Mouse (Mus musculus) forebrain, postnatal 0 days (tissue): Measurements from ENCODE around the gene Tmem132b. TPM values are rescaled to one million over a fixed set of nuclear protein-coding genes. Genes with fewer than 3 reads are reported as not detected.

ENCODE experiments used
- ATAC-seq: fragments of 200-750 bp; cut with Nextera tagmentation; 2 replicates; pipeline ENCODE4 v1.8.0; 2017; ENCODE audit warnings: mild to moderate bottlenecking, moderate library complexity
- DNase-seq: peaks from one replicate; pipeline ENCODE4 v3.0.0-alpha.2; 2015
- H3K27ac ChIP-seq: fragments of 300-500 bp; sonication (generic); 2 replicates; pipeline ENCODE4 v1.5.1; 2014; ENCODE audit warnings: low read depth, mild to moderate bottlenecking, antibody characterized with exemption, low read length, moderate library complexity, mixed read lengths
- H3K27me3 ChIP-seq: fragments of 300-500 bp; sonication (generic); 2 replicates; pipeline ENCODE4 v1.6.1; 2014; ENCODE audit warnings: mild to moderate bottlenecking, low read length, mixed read lengths; ENCODE audit not compliant: insufficient read depth
- H3K36me3 ChIP-seq: fragments of 300-500 bp; sonication (generic); 2 replicates; pipeline ENCODE4 v1.6.1; 2014; ENCODE audit warnings: mild to moderate bottlenecking, moderate library complexity; ENCODE audit not compliant: insufficient read depth
- H3K4me1 ChIP-seq: fragments of 300-500 bp; sonication (generic); 2 replicates; pipeline ENCODE4 v1.6.1; 2014; ENCODE audit warnings: antibody characterized with exemption; ENCODE audit not compliant: insufficient read depth
- H3K4me2 ChIP-seq: fragments of 300-500 bp; sonication (generic); 2 replicates; pipeline ENCODE4 v1.6.1; 2014; ENCODE audit warnings: low read depth, mild to moderate bottlenecking, moderate library complexity
- H3K4me3 ChIP-seq: fragments of 300-500 bp; sonication (generic); 2 replicates; pipeline ENCODE4 v1.5.1; 2014; ENCODE audit warnings: low read depth, low read length, mixed read lengths
- H3K9ac ChIP-seq: fragments of 300-500 bp; sonication (generic); 2 replicates; pipeline ENCODE4 v1.6.1; 2014; ENCODE audit warnings: mild to moderate bottlenecking
- H3K9me3 ChIP-seq: fragments of 300-500 bp; sonication (generic); 2 replicates; pipeline ENCODE4 v1.6.1; 2016; ENCODE audit warnings: low read length
- CTCF ChIP-seq: sonication (generic); IDR thresholded peaks from 2 replicates; pipeline ENCODE4 v1.5.1; 2016; ENCODE audit warnings: antibody characterized with exemption, control low read depth, low read depth
- WGBS: fragments of 180-500 bp; shearing (Covaris S2); extraction: QIAGEN DNeasy Blood & Tissue Kit; methylation state at CpG from one replicate; pipeline ENCODE4 v1.1.7; 2014; 5-methylcytosine and 5-hydroxymethylcytosine counted together
- polyA plus RNA-seq: library from polyadenylated mRNA; unstranded; fragments of >200 nt; fragmentation: Nextera tagmentation; extraction: Ambion mirVana; gene quantifications from 2 replicates; pipeline ENCODE4 v1.2.1, GENCODE M21; 2015
- total RNA-seq: library from RNA; depleted of rRNA; stranded (reverse); fragments of >200 nt; gene quantifications from 2 replicates; pipeline ENCODE4 v1.2.3, GENCODE M21; 2014; rRNA removed

The Tmem132b gene
- total and polyA plus RNA-seq, 2 experiments from 2014 or later, result 7.8 to 48.9 TPM

DNA sequence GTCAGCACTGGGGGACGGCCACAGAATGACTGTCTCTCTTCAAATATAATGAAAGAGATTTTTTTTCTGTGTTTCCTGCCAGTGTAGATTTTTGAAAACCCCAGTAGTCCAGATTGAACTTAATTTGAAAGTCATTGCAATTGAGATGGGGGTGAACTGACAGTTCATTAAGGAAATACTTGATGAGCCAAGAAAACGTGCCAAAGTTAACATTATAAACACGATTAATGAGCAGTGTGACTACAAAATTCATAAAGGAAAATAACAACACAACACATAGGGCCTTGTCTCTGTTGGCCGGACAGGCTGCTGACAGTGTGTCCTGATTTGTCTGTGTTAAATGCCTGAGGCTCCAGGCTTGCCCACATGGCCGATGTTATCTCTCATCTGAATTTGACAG, 276.3 kb downstream of the Tmem132b start:
- WGBS, result 36% methylated on average over 5 of the region's 5 CpGs
- Histone ChIP-seq H3K4me3 (no peak overlapping the region), H3K9ac (no peak overlapping the region), H3K27ac (no peak overlapping the region), H3K4me2 (no peak overlapping the region), H3K4me1 (peaks cover 3% of the 10 kb centered on the region; the same call in 1 of the 2 replicates), H3K27me3 (no peaks in the 10 kb centered on the region), H3K36me3 (no peaks in the 10 kb centered on the region), H3K9me3 (peaks cover 4% of the 10 kb centered on the region; the same call in 1 of the 2 replicates)
- peak; percentile 25; the same call in 1 of the 2 replicates for ATAC-seq
- peak; percentile 30 for DNase-seq
- no peak for TF ChIP-seq CTCF

DNA sequence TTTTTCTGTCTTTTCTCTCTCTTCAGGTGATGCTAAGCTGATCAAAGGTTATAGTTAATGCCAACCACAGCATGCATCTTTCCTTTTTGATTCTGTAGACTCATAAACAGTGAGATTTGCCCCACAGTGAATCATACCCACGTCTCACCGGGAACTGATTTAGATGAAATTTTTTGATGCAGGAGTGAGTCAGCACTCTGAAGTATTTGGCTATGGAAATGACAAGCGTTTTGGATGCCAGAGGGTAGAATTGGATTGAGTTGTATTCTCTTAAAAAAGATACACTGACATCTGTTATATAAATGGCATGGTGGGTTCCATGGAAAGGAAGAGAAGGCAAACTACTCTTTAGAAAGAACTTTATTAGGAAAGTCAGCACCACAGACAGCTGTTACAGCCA, 297.8 kb downstream of the Tmem132b start:
- H3K4me3 ChIP-seq, result no peak overlapping the region
- no peak overlapping the region for H3K4me2 ChIP-seq
- DNase-seq, result peak; percentile 74
- H3K27me3 ChIP-seq, result no peaks in the 10 kb centered on the region
- WGBS, result 55% methylated on average over 3 of the region's 3 CpGs
- H3K27ac ChIP-seq, result no peak overlapping the region
- no peak for TF ChIP-seq CTCF
- H3K36me3 ChIP-seq, result no peaks in the 10 kb centered on the region
- H3K9me3 ChIP-seq, result no peaks in the 10 kb centered on the region
- H3K9ac ChIP-seq, result no peak overlapping the region
- no peak; the same call in 1 of the 2 replicates for ATAC-seq
- H3K4me1 ChIP-seq, result no peaks in the 10 kb centered on the region

- Histone ChIP-seq H3K27ac (no peak overlapping the region), H3K4me1 (no peaks in the 10 kb centered on the region), H3K27me3 (no peaks in the 10 kb centered on the region), H3K36me3 (no peaks in the 10 kb centered on the region), H3K9ac (no peak overlapping the region), H3K4me3 (no peak overlapping the region), H3K4me2 (no peak overlapping the region), H3K9me3 (no peaks in the 10 kb centered on the region)
- 85% methylated on average over 1 of the region's 1 CpGs for WGBS
- TF ChIP-seq CTCF, result no peak
- no peak for ATAC-seq
- no peak for DNase-seq
Measured at GRCm38 (mm10) chr5:125835890-125836289, 304.3 kb downstream of the Tmem132b start.

DNA sequence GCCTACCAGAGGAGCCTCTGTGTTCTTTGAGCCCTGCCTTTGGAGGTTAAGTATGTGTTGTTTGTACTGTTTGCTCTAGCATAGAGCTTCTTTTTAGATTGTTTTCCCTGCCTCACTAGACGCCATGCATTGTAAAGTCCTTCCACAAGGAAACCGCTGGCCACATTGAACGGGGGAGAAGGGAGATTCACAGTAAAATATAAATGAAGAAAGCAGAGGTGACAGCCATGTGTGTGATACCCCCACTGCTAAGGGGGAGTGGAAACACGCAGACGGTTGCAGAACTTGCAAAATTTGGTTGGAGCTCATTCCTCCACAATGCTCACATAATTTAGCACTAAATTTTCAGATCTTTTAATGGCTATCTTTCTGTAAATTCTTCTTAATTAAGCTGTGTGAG, 305.2 kb downstream of the Tmem132b start:
- no peak for DNase-seq
- TF ChIP-seq CTCF, result no peak
- 69% methylated on average over 5 of the region's 5 CpGs for WGBS
- Histone ChIP-seq H3K4me2 (no peak overlapping the region), H3K4me1 (no peaks in the 10 kb centered on the region), H3K27me3 (no peaks in the 10 kb centered on the region), H3K27ac (no peak overlapping the region), H3K36me3 (no peaks in the 10 kb centered on the region), H3K9ac (no peak overlapping the region), H3K4me3 (no peak overlapping the region), H3K9me3 (no peaks in the 10 kb centered on the region)
- no peak for ATAC-seq

Other genes starting within 250 kb of the Tmem132b start
- gene Scarb1, start 190.7 kb upstream of the Tmem132b start, total RNA-seq, result 45.2 and 52.7 TPM in 2 replicates
- gene Scarb1, start 190.7 kb upstream of the Tmem132b start, polyA plus RNA-seq, result 53.5 and 55.9 TPM in 2 replicates
- 1.00 TPM in 1 of 2 replicates, not detected in the other for gene Gm10382, start 142.5 kb upstream of the Tmem132b start, total RNA-seq
- gene Gm10382, start 142.5 kb upstream of the Tmem132b start, polyA plus RNA-seq, result 0.25 and 0.34 TPM in 2 replicates
- gene Ubc, start 141.6 kb upstream of the Tmem132b start, total RNA-seq, result 817 and 912 TPM in 2 replicates
- 858 and 1,225 TPM in 2 replicates for gene Ubc, start 141.6 kb upstream of the Tmem132b start, polyA plus RNA-seq
- 22.5 and 27.1 TPM in 2 replicates for gene Dhx37, start 97.7 kb upstream of the Tmem132b start, total RNA-seq
- gene Dhx37, start 97.7 kb upstream of the Tmem132b start, polyA plus RNA-seq, result 6.5 and 11.0 TPM in 2 replicates
- gene Bri3bp, start 90.2 kb upstream of the Tmem132b start, total RNA-seq, result 78.3 and 83.3 TPM in 2 replicates
- 45.7 and 48.4 TPM in 2 replicates for gene Bri3bp, start 90.2 kb upstream of the Tmem132b start, polyA plus RNA-seq
- gene Aacs, start 56.0 kb upstream of the Tmem132b start, total RNA-seq, result 90.9 and 116 TPM in 2 replicates
- 83.8 and 97.9 TPM in 2 replicates for gene Aacs, start 56.0 kb upstream of the Tmem132b start, polyA plus RNA-seq